Comparison of ENCODE assay signal across 32 mouse cellular contexts in genomic region chr2:51321676-51322075, GRCm38 (mm10).
A peak's percentile ranks its signal among the peaks of the same experiment; 100 is the strongest.
DNase-seq lines count a peak whose midpoint lies in the region; ATAC-seq lines count a peak whose summit lies in the region.
"Had no signal": no experiment of that assay in that cellular context is flagged by ENCODE, and none has a peak within 500 bp of the region (broad histone marks: within the 10 kb centered on the region; RNA-seq: fewer than 3 reads in every experiment).

No protein-coding gene starts in this region.

- no peak overlapping the region for H3K9ac ChIP-seq in forebrain, embryonic 11.5 days (ENCODE audit: low read length)
- H3K9ac ChIP-seq in embryonic facial prominence, embryonic 15.5 days, result no peak overlapping the region
- no peak overlapping the region for H3K9ac ChIP-seq in forebrain, embryonic 15.5 days (replicated peaks)
- H3K9ac ChIP-seq: heart, embryonic 12.5 days; hindbrain, embryonic 13.5 days; limb, embryonic 15.5 days; liver, embryonic 13.5 days; midbrain, embryonic 12.5 days; neural tube, embryonic 12.5 days; stomach, embryonic 15.5 days had no signal

- no peak overlapping the region for H3K4me3 ChIP-seq in forebrain, embryonic 11.5 days (ENCODE audit: low read depth, low read length)
- H3K4me3 ChIP-seq in forebrain, embryonic 10.5 days, result no peak overlapping the region
- no peak overlapping the region for H3K4me3 ChIP-seq in embryonic facial prominence, embryonic 15.5 days (replicated peaks)
- no peak overlapping the region for H3K4me3 ChIP-seq in forebrain, embryonic 15.5 days
- H3K4me3 ChIP-seq: heart, adult 2 months; heart, embryonic 12.5 days; hindbrain, embryonic 13.5 days; limb, embryonic 15.5 days; liver, embryonic 13.5 days; megakaryocyte, embryonic 14.5 days; midbrain, embryonic 12.5 days; myocyte; neural tube, embryonic 12.5 days; stomach, embryonic 15.5 days had no signal

- H3K27ac ChIP-seq in forebrain, embryonic 11.5 days (ENCODE audit: low read depth, low read length), result no peak overlapping the region
- no peak overlapping the region for H3K27ac ChIP-seq in forebrain, embryonic 10.5 days
- H3K27ac ChIP-seq in embryonic facial prominence, embryonic 15.5 days (replicated peaks), result peak overlapping the region; percentile 60
- no peak overlapping the region for H3K27ac ChIP-seq in forebrain, embryonic 15.5 days (replicated peaks)
- H3K27ac ChIP-seq: heart, adult 2 months; hindbrain, embryonic 13.5 days; limb, embryonic 15.5 days; liver, embryonic 13.5 days; midbrain, embryonic 12.5 days; neural tube, embryonic 12.5 days; stomach, embryonic 15.5 days had no signal

- WGBS in forebrain, embryonic 11.5 days, result 69% methylated on average over 5 of the region's 5 CpGs
- 84% methylated on average over 5 of the region's 5 CpGs for WGBS in forebrain, embryonic 10.5 days
- WGBS in embryonic facial prominence, embryonic 15.5 days, result 20% methylated on average over 5 of the region's 5 CpGs
- WGBS in forebrain, embryonic 15.5 days, result 44% methylated on average over 5 of the region's 5 CpGs

- H3K36me3 ChIP-seq in forebrain, embryonic 11.5 days (ENCODE audit: control insufficient read depth, insufficient read depth, low read length), result no peaks in the 10 kb centered on the region
- H3K36me3 ChIP-seq in forebrain, embryonic 10.5 days (replicated peaks), result no peaks in the 10 kb centered on the region
- no peaks in the 10 kb centered on the region for H3K36me3 ChIP-seq in embryonic facial prominence, embryonic 15.5 days
- H3K36me3 ChIP-seq in forebrain, embryonic 15.5 days, result no peaks in the 10 kb centered on the region
- H3K36me3 ChIP-seq: heart, embryonic 12.5 days; hindbrain, embryonic 13.5 days; limb, embryonic 15.5 days; liver, embryonic 13.5 days; midbrain, embryonic 12.5 days; neural tube, embryonic 12.5 days; stomach, embryonic 15.5 days had no signal

- DNase-seq in forebrain, embryonic 11.5 days (ENCODE audit: low spot score), result no peak
- DNase-seq in forebrain, embryonic 10.5 days (ENCODE audit: extremely low spot score, low spot score), result no peak
- peak; percentile 52 for DNase-seq in 3T3-L1 (ENCODE audit: low read depth, low spot score)
- no peak for DNase-seq in urinary bladder, postnatal 10 days (ENCODE audit: low spot score)
- DNase-seq in left cerebral cortex, adult 11 months (ENCODE audit: low spot score), result no peak
- DNase-seq: adrenal gland, adult 2 months; cerebellum, adult 9-11 months; embryo, embryonic 11 days; heart, adult 2 months; heart, postnatal 4 days; kidney, adult 9 months; kidney, postnatal 10 days; layer of hippocampus, adult 9-11 months; liver, embryonic 13.5 days; lung, adult 18-20 months; lung, postnatal 4 days; right cerebral cortex, postnatal 14 days had no signal

- H3K27me3 ChIP-seq in forebrain, embryonic 11.5 days (ENCODE audit: control insufficient read depth, insufficient read depth, low read length), result no peaks in the 10 kb centered on the region
- no peaks in the 10 kb centered on the region for H3K27me3 ChIP-seq in forebrain, embryonic 10.5 days (ENCODE audit: poor library complexity, severe bottlenecking)
- no peaks in the 10 kb centered on the region for H3K27me3 ChIP-seq in embryonic facial prominence, embryonic 15.5 days
- H3K27me3 ChIP-seq in forebrain, embryonic 15.5 days, result no peaks in the 10 kb centered on the region
- H3K27me3 ChIP-seq: heart, embryonic 12.5 days; hindbrain, embryonic 13.5 days; limb, embryonic 15.5 days; liver, embryonic 13.5 days; megakaryocyte, embryonic 14.5 days; midbrain, embryonic 12.5 days; neural tube, embryonic 12.5 days; stomach, embryonic 15.5 days had no signal

- H3K4me2 ChIP-seq in forebrain, embryonic 11.5 days (ENCODE audit: low read depth, low read length, severe bottlenecking), result no peak overlapping the region
- no peak overlapping the region for H3K4me2 ChIP-seq in embryonic facial prominence, embryonic 15.5 days (replicated peaks)
- no peak overlapping the region for H3K4me2 ChIP-seq in forebrain, embryonic 15.5 days (replicated peaks)
- H3K4me2 ChIP-seq: heart, embryonic 12.5 days; hindbrain, embryonic 13.5 days; limb, embryonic 15.5 days; liver, embryonic 13.5 days; midbrain, embryonic 12.5 days; neural tube, embryonic 12.5 days; stomach, embryonic 15.5 days had no signal

- no peaks in the 10 kb centered on the region; the same call in 1 of the 2 replicates for H3K9me3 ChIP-seq in forebrain, embryonic 11.5 days (ENCODE audit: control insufficient read depth, low read length)
- H3K9me3 ChIP-seq in forebrain, embryonic 10.5 days, result peaks cover 7% of the 10 kb centered on the region; the same call in 1 of the 2 replicates
- no peaks in the 10 kb centered on the region for H3K9me3 ChIP-seq in embryonic facial prominence, embryonic 15.5 days (replicated peaks)
- H3K9me3 ChIP-seq in forebrain, embryonic 15.5 days, result no peaks in the 10 kb centered on the region
- H3K9me3 ChIP-seq: limb, embryonic 15.5 days; liver, embryonic 13.5 days; megakaryocyte, embryonic 14.5 days; stomach, embryonic 15.5 days had no signal

- ATAC-seq in forebrain, embryonic 11.5 days (replicated peaks; ENCODE audit: low FRiP score), result 0 out of 2 replicates have a peak, but pooled peaks have one; percentile 55
- no peak; the same call in 1 of the 2 replicates for ATAC-seq in embryonic facial prominence, embryonic 15.5 days (ENCODE audit: insufficient number of reproducible peaks, low FRiP score, low TSS enrichment, low read depth)
- ATAC-seq in forebrain, embryonic 15.5 days (replicated peaks), result 0 out of 2 replicates have a peak, but pooled peaks have one; percentile 41
- no peak for ATAC-seq in erythroid progenitor cell, adult 5-6 weeks (replicated peaks; ENCODE audit: low FRiP score, poor library complexity, severe bottlenecking)
- ATAC-seq: activated CD4-positive, CD25-positive, alpha-beta regulatory T cell, adult 4 months; CD4-positive, CD25-positive, alpha-beta regulatory T cell, adult 4 months; intestine, postnatal 0 days; lung, postnatal 0 days had no signal

- no peaks in the 10 kb centered on the region for H3K4me1 ChIP-seq in forebrain, embryonic 11.5 days (replicated peaks; ENCODE audit: control insufficient read depth, insufficient read depth, low read length)
- peaks cover 1% of the 10 kb centered on the region; the same call in 1 of the 2 replicates for H3K4me1 ChIP-seq in forebrain, embryonic 10.5 days
- H3K4me1 ChIP-seq in embryonic facial prominence, embryonic 15.5 days, result peaks cover 4% of the 10 kb centered on the region; the same call in 1 of the 2 replicates
- H3K4me1 ChIP-seq in forebrain, embryonic 15.5 days, result no peaks in the 10 kb centered on the region
- H3K4me1 ChIP-seq: hindbrain, embryonic 13.5 days; liver, embryonic 13.5 days; megakaryocyte, embryonic 14.5 days; neural tube, embryonic 12.5 days; stomach, embryonic 15.5 days had no signal

Comparison
In these comparisons a context has a peak if more than half of its experiments do, and no peak if none do; other contexts are left out.
1. ATAC-seq: peak in forebrain, embryonic 11.5 days (single experiment) and forebrain, embryonic 15.5 days (single experiment); none in embryonic facial prominence, embryonic 15.5 days (single experiment) and erythroid progenitor cell, adult 5-6 weeks (single experiment).